Mouse (Mus musculus) bone marrow macrophage, adult 2 months (primary cell): ENCODE results near the gene Pecam1. TPM values are rescaled to one million over a fixed set of nuclear protein-coding genes. Genes with fewer than 3 reads are reported as not detected.
"Not testable (repeated sequence)": the region's sequence is repeated elsewhere in the genome, so short reads cannot be mapped to it uniquely, and the experiment has no call there.

Source experiments
- H3K27ac ChIP-seq: 2 replicates; pipeline ENCODE4 v1.5.1; 2012; ENCODE audit warnings: low read depth, low read length; ENCODE audit not compliant: insufficient read depth
- H3K4me1 ChIP-seq: 2 replicates; pipeline ENCODE4 v1.6.1; 2012; ENCODE audit warnings: low read length; ENCODE audit not compliant: control insufficient read depth, insufficient read depth
- H3K4me3 ChIP-seq: 2 replicates; pipeline ENCODE4 v1.5.1; 2012; ENCODE audit warnings: mild to moderate bottlenecking, low read length, moderate library complexity; ENCODE audit not compliant: insufficient read depth
- CTCF ChIP-seq: IDR thresholded peaks from 2 replicates; pipeline ENCODE4 v1.5.1; 2012; ENCODE audit warnings: low read depth, mild to moderate bottlenecking, low read length, moderate library complexity
- POLR2A ChIP-seq: IDR thresholded peaks from 2 replicates; pipeline ENCODE4 v1.6.1; 2012; ENCODE audit warnings: mild to moderate bottlenecking, low read depth, low read length, borderline replicate concordance
- polyA plus RNA-seq: library from polyadenylated mRNA; stranded (reverse); fragments of >200 nt; gene quantifications from 2 replicates; pipeline ENCODE4 v1.2.4, GENCODE M21; 2012; ENCODE audit not compliant: missing spikeins, insufficient read depth, insufficient read length

Pecam1 gene
- polyA plus RNA-seq, 1 experiment: 4.8 TPM

DNA sequence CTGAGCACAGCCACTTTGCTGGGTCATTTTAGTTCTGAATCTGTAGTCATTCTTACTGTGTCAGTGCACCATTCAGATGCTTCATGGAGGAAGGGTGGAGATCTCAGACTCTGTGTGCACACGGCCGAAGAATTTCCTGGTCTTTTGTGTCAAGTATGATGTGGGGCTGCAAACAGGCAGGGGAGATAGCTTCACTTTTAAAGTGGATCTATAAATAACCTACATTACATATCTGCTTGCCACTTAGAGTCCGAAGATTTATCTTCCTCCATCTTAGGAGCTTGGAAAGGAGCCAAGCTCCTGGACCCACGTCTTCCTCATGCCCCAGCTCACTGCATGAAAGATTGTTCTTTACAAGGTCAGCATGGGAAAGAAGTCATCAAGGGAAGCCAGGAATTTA lies 19.7 kb downstream of the Pecam1 start:
- Histone ChIP-seq H3K27ac (no peak overlapping the region), H3K4me3 (no peak overlapping the region), H3K4me1 (peaks cover 4% of the 10 kb centered on the region; the same call in 1 of the 2 replicates)
- no peak for TF ChIP-seq POLR2A
- TF ChIP-seq CTCF: no peak

DNA sequence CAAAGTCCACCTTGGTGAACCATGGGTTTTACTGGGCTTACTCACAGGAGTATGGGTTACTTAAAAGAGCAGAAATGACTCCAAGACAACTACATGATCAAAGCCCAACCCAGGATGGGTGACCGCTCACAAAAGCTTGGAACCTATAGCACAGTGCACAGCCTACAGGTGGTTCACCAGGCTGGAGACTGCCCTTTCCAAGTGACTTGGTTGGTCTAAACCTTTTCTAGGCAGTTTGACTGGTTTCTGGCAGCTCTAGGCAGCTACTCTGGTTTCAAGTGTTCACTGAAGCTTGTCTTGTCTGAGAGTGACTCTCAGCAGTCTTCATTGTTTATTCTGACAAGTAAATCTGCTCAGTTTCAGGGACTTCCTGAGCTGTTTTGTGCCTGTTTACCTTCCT lies 20.8 kb downstream of the Pecam1 start:
- Histone ChIP-seq H3K4me3 (no peak overlapping the region), H3K4me1 (peaks cover 4% of the 10 kb centered on the region; the same call in 1 of the 2 replicates), H3K27ac (no peak overlapping the region)
- TF ChIP-seq POLR2A (no peak), CTCF (no peak)

DNA sequence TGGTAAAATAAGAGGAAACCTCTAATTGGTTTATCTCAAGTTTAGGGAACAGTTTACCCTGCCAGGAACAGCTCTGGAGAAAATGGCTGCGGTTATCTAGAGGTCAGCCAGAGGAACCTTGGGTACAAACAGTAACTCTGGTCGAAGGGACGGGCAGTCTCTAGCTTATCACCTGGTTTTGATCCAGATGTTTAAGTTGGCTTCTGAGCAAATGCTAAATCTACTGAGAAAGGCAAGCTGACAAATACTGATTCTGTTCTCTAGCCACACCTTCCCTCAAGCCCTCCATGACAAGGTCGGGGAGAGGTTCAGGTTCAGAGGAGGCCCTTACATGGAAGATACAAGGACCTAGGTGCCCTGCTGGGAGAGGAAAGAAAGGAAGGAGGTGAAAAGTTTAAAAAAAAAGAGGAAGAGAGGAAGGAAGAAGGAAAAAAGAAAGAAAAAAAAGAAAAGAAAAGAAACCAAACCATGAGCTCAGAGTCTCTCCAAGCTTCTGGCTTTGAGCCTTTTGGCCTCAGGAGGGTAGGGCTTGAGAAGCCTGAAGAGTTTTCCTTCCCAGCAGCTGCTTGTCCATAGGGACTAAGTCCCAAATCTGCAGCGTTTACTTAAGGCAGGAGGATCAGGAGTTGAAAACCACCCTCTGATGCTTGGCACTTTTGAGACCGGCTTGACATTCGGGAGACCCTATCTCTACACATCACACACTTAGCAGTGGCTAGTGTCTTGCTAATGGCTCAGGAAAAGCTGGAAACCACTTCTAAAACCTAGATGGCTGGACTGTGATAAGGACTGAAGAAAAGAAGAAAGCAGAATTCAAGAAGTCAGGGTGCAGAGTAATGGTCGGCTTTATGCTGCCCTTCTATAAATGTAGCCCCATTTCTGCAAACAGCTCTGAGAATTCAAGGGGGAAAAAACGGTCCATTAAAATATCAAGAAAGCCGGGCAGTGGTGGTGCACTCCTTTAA lies 21.7 kb downstream of the Pecam1 start:
- no peak overlapping the region for H3K27ac ChIP-seq
- no peak overlapping the region for H3K4me3 ChIP-seq
- TF ChIP-seq POLR2A (no peak), CTCF (no peak)
- H3K4me1 ChIP-seq: peaks cover 4% of the 10 kb centered on the region; the same call in 1 of the 2 replicates

DNA sequence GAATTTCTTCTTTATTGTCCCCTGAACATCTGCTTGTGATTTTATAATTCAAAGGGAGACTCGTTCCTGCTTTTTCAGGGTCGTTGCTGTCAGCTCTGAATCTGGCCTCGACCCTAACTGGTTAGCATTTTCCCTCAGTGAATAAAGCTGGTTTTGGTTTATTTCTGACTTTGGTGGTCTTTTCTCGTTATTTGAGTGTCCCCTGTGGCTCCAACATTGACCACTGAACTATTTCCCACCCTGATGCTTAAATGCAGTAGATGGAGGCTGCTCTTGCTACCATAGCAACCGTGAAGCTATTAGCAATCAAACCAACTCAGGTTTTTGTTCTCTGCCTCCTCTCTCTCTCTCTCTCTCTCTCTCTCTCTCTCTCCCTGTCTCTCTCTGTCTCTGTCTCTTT lies 22.5 kb downstream of the Pecam1 start:
- peaks cover 6% of the 10 kb centered on the region; the same call in 1 of the 2 replicates for H3K4me1 ChIP-seq
- no peak overlapping the region for H3K4me3 ChIP-seq
- no peak overlapping the region for H3K27ac ChIP-seq
- no peak for TF ChIP-seq POLR2A
- no peak for TF ChIP-seq CTCF

DNA sequence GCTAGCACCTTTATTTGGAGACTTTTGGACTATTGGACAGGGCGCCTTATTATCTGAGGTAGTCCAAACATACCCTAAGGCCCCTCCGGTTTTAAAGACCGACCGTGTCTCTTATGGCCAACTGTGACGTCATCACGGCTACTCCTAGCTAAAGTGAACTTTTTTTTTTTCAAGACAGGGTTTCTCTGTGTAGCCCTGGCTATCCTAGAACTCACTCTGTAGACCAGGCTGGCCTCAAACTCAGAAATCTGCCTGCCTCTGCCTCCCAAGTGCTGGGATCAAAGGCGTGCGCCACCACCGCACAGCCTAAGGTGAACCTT lies 25.6 kb downstream of the Pecam1 start:
- not testable (repeated sequence) for H3K4me3 ChIP-seq, H3K4me1 ChIP-seq, H3K27ac ChIP-seq

DNA sequence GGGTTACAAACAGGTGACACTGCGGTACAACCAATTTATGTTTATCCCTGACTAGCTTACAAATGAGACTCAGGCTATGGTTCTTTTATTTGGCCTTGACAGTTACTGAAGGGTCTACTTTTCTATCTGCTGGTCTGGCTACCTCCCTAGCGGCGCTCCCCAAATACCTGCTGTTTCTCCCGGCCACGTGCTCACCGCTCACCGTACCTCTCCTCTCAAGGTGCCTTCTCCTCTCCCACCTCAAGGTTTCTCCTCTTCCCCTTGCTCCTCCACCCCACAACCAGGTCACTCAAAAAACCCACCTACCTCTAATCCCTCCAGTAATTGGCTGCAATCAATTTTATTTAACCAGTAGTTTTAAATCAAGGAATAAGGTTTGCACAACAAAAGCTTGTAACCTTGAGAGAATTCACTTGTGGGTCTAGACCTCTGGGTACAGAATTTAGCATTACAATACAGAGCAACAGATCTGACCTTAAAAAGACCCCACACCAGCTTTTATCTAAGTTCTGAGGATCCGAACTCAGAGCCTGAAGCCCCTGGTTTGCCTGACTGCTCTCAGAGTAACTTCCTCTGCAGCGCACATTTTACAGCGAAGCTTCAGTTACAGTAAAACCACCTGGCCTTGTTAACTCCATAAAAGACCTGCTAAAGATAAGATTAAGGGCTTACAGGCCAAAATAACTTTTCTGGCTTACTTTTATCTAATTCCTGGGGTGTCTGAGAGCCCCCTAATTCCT lies 26.1 kb downstream of the Pecam1 start:
- TF ChIP-seq CTCF (no peak), POLR2A (no peak)
- H3K4me1 ChIP-seq: peaks cover 7% of the 10 kb centered on the region
- no peak overlapping the region for H3K27ac ChIP-seq
- no peak overlapping the region for H3K4me3 ChIP-seq

DNA sequence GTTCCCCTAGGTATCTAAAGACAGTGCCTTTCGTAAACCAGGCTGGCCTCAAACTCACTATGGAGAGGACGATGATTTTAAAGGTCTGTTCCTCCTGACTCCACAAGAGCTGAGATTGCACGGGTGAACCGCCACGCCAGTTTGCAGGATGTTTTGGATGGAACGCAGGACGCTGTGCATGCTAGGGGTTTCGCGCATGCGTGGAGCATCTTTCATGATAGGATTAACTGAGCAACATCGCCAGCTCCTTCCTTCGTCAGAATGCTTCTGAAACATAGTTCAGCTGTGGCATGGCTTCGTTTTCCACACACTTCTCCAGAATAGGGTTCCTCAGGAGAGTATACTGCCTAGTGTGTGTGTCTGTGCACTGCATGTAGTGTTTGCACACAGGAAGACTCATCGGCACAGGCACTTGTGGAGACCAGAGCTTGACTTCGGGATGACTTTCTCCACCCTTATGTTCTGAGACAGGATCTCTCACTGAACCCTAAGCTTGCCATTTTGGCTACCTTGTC lies 26.8 kb downstream of the Pecam1 start:
- TF ChIP-seq CTCF (no peak), POLR2A (no peak)
- H3K4me3 ChIP-seq: no peak overlapping the region
- H3K27ac ChIP-seq: no peak overlapping the region
- peaks cover 7% of the 10 kb centered on the region for H3K4me1 ChIP-seq

DNA sequence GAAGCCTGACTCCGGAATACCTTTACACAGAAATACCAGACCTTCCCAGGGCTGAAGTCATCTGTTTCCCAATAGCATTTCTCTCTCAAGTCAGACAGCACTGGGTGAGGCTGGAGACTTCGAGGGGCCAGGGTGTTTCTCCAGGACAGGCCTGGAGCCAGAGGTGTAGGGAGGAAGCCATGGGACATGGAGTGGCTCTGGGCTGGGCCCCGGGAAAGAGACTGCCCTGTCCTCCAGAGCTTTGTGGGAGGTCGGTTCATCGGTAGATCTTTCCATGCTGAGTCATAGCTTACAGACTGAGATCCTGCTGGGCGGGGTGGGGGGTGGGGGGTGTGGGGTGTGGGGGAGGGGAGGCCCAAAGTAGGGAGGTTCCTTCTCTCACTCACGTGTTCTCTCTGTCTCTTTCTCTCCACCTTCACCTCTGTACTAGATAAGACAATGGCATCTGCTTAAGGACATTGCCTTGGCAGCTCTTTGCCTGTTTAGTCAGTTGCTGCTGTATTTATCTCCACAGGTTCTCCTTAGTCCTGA lies 27.5 kb downstream of the Pecam1 start:
- H3K4me1 ChIP-seq: peaks cover 7% of the 10 kb centered on the region
- TF ChIP-seq CTCF: no peak
- no peak for TF ChIP-seq POLR2A
- H3K27ac ChIP-seq: no peak overlapping the region
- H3K4me3 ChIP-seq: no peak overlapping the region

DNA sequence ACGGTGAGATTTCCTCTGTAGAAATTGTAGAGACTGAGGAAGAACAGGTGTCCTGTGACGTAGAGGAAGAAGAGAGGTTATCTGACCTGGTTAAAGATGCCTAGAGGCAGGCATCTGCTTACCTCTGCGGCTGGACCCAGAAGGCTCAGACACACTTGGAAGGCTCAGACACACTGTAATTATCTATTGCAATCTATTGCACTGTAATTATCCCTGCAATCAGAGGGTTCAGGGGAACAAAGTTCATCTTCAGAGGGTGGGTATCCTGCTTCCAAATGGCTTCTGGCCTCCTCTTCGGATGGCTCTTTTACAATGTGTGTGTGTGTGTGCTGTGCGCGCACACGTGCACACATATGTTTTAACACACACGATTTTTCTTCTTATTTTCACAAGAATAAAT lies 30.0 kb downstream of the Pecam1 start:
- H3K4me3 ChIP-seq: no peak overlapping the region
- H3K4me1 ChIP-seq: peaks cover 23% of the 10 kb centered on the region
- H3K27ac ChIP-seq: no peak overlapping the region
- TF ChIP-seq CTCF (no peak), POLR2A (no peak)

DNA sequence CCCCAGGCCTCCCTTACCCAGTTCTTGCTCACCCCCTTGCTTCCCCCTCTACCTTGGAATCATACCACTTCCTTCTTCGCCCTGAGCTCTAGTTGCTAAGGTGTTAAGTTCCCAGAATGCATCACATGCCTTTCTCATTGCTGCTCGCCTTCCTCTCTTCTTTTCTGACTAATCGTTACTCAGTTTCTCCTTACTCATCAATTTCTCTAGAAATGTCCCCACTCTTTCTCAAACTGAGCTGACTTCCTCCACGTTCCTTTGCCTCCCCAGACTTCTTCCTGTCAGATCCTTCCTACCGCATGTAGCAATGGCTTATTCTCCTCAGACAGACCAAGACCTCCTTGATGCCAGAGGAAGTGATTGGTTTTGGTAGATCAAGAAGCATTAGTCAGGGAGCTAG lies 33.9 kb downstream of the Pecam1 start:
- H3K4me3 ChIP-seq: no peak overlapping the region
- peaks cover 16% of the 10 kb centered on the region for H3K4me1 ChIP-seq
- TF ChIP-seq POLR2A: no peak
- TF ChIP-seq CTCF: no peak
- H3K27ac ChIP-seq: peak overlapping the region; percentile 27
